10 mouse cellular contexts compared by ENCODE assay signal in genomic region chr11:70234037-70234436, GRCm38 (mm10). TPM values are rescaled to one million over a fixed set of nuclear protein-coding genes. Genes with fewer than 3 reads are reported as not detected.
DNase-seq lines count a peak whose midpoint lies in the region; ATAC-seq and TF ChIP-seq lines count a peak whose summit lies in the region.
"Had no signal": no experiment of that assay in that cellular context is flagged by ENCODE, and none has a peak within 500 bp of the region (broad histone marks: within the 10 kb centered on the region; RNA-seq: fewer than 3 reads in every experiment).

No protein-coding gene starts in this region.

- DNase-seq in heart, adult 18-20 months, result peak; percentile 57 to 70
- no peak for DNase-seq in heart, postnatal 4 days
- no peak for DNase-seq in testis, postnatal 10 days (ENCODE audit: low spot score)
- no peak for DNase-seq in kidney, postnatal 0 days (ENCODE audit: low spot score)
- no peak for DNase-seq in thymus, adult 2 months
- no peak for DNase-seq in right cerebral cortex, postnatal 36 days (ENCODE audit: low spot score in 2 of 2)
- DNase-seq: adrenal gland, postnatal 25 days; left cerebral cortex, postnatal 4 days had no signal

- peaks cover 38% of the 10 kb centered on the region for H3K4me1 ChIP-seq in testis, adult 2 months (ENCODE audit: control insufficient read depth, insufficient read depth, low read length)
- H3K4me1 ChIP-seq in kidney, postnatal 0 days (replicated peaks; ENCODE audit: insufficient read depth, low read length), result peaks cover 19% of the 10 kb centered on the region
- H3K4me1 ChIP-seq in thymus, adult 2 months (replicated peaks; ENCODE audit: control insufficient read depth, insufficient read depth, low read length), result peaks cover 27% of the 10 kb centered on the region

- no peaks in the 10 kb centered on the region; the same call in 1 of the 2 replicates for H3K27me3 ChIP-seq in testis, adult 2 months (ENCODE audit: control insufficient read depth, insufficient read depth, low read length)
- peaks cover 4% of the 10 kb centered on the region; the same call in 1 of the 2 replicates for H3K27me3 ChIP-seq in kidney, postnatal 0 days (ENCODE audit: insufficient read depth, low read length)
- H3K27me3 ChIP-seq in thymus, adult 2 months (ENCODE audit: control insufficient read depth, insufficient read depth, low read length), result peaks cover 6% of the 10 kb centered on the region; the same call in 1 of the 2 replicates

- peak overlapping the region; percentile 67 for H3K4me2 ChIP-seq in kidney, postnatal 0 days (ENCODE audit: low read length)

- 59% methylated on average over 5 of the region's 5 CpGs for WGBS in kidney, postnatal 0 days
- WGBS in thymus, adult 2 months, result 85% methylated on average over 5 of the region's 5 CpGs

- no peak overlapping the region; the same call in 1 of the 2 replicates for H3K4me3 ChIP-seq in testis, adult 2 months (ENCODE audit: control insufficient read depth, low read depth, low read length)
- no peak overlapping the region for H3K4me3 ChIP-seq in kidney, postnatal 0 days (replicated peaks; ENCODE audit: low read depth, low read length)
- no peak overlapping the region for H3K4me3 ChIP-seq in thymus, adult 2 months (ENCODE audit: control insufficient read depth, insufficient read depth, low read length)

- no peaks in the 10 kb centered on the region for H3K9me3 ChIP-seq in kidney, postnatal 0 days (replicated peaks; ENCODE audit: low read length)

- no peak for TF ChIP-seq POLR2A in testis, adult 2 months (IDR thresholded peaks at IDR 0.05; ENCODE audit: control insufficient read depth, low read depth, low read length)
- TF ChIP-seq POLR2A in thymus, adult 2 months (IDR thresholded peaks at IDR 0.05; ENCODE audit: control insufficient read depth, extremely low read depth, insufficient read depth, low read length, poor library complexity), result no peak

- no peak for TF ChIP-seq CTCF in testis, adult 2 months (IDR thresholded peaks at IDR 0.05; ENCODE audit: control insufficient read depth, insufficient read depth, insufficient replicate concordance, low read depth, low read length)
- TF ChIP-seq CTCF in kidney, postnatal 0 days (IDR thresholded peaks at IDR 0.05; ENCODE audit: low read depth), result no peak
- TF ChIP-seq CTCF in thymus, adult 2 months (IDR thresholded peaks at IDR 0.05; ENCODE audit: borderline replicate concordance, control insufficient read depth, extremely low read depth, insufficient read depth, low read length, poor library complexity), result no peak

- H3K9ac ChIP-seq in kidney, postnatal 0 days (ENCODE audit: low read depth, low read length), result no peak overlapping the region

- H3K36me3 ChIP-seq in testis, adult 2 months (ENCODE audit: control insufficient read depth, insufficient read depth, low read length), result no peaks in the 10 kb centered on the region
- H3K36me3 ChIP-seq in kidney, postnatal 0 days (ENCODE audit: insufficient read depth, low read length), result peaks cover 10% of the 10 kb centered on the region; the same call in 1 of the 2 replicates
- H3K36me3 ChIP-seq in thymus, adult 2 months (ENCODE audit: control insufficient read depth, insufficient read depth, low read length), result no peaks in the 10 kb centered on the region

- ATAC-seq in kidney, postnatal 0 days (replicated peaks; ENCODE audit: low FRiP score, low read depth), result no peak
- no peak for ATAC-seq in granulocyte monocyte progenitor cell, adult 5-6 weeks (replicated peaks; ENCODE audit: poor library complexity, severe bottlenecking)

- peak overlapping the region; percentile 65 for H3K27ac ChIP-seq in testis, adult 2 months (ENCODE audit: control insufficient read depth, insufficient read depth, low read depth, low read length)
- no peak overlapping the region; the same call in 1 of the 2 replicates for H3K27ac ChIP-seq in kidney, postnatal 0 days
- H3K27ac ChIP-seq in thymus, adult 2 months (ENCODE audit: control insufficient read depth, insufficient read depth, low read length), result no peak overlapping the region

RNA-seq across cellular contexts. Expression of gene 0610010K14Rik, which starts 3.7 kb away (rescaled TPM):
- 10 to 100 TPM; 29.1 to 30.6 TPM for total RNA-seq in heart, adult 18-20 months (2021)
- total RNA-seq in heart, postnatal 4 days (2021), result 10 to 100 TPM; 72.3 to 79.4 TPM
- polyA plus RNA-seq in testis, adult 2 months (2012; rRNA removed), result 26.6 and 27.7 TPM in 2 replicates
- 147 and 150 TPM in 2 replicates for polyA plus RNA-seq in kidney, postnatal 0 days (2015; fragmentation: Nextera tagmentation; extraction: Ambion mirVana)
- polyA plus RNA-seq in thymus, adult 2 months (2012; rRNA removed), result 150 and 153 TPM in 2 replicates
- 78.5 and 112 TPM in 2 replicates for total RNA-seq in granulocyte monocyte progenitor cell, adult 5-6 weeks (2014; fragmentation: Nextera tagmentation)
- 36.9 and 44.2 TPM in 2 replicates for total RNA-seq in granulocyte monocyte progenitor cell, adult 5-6 weeks (2017)

RNA-seq across cellular contexts. Expression of gene Bcl6b, which starts 4.4 kb away (rescaled TPM):
- total RNA-seq in heart, adult 18-20 months (2021), result 10 to 100 TPM in 1 of 2 experiments, 1 to 10 TPM in 1; 5.5 to 15.5 TPM
- 10 to 100 TPM; 47.0 to 53.6 TPM for total RNA-seq in heart, postnatal 4 days (2021)
- polyA plus RNA-seq in testis, adult 2 months (2012; rRNA removed), result 1.9 and 2.3 TPM in 2 replicates
- 22.0 TPM in 2 replicates for polyA plus RNA-seq in kidney, postnatal 0 days (2015; fragmentation: Nextera tagmentation; extraction: Ambion mirVana)
- polyA plus RNA-seq in thymus, adult 2 months (2012; rRNA removed), result 0.97 and 1.6 TPM in 2 replicates
- not detected in 2 replicates for total RNA-seq in granulocyte monocyte progenitor cell, adult 5-6 weeks (2014; fragmentation: Nextera tagmentation)
- total RNA-seq in granulocyte monocyte progenitor cell, adult 5-6 weeks (2017), result 0.13 TPM in 1 of 2 replicates, not detected in the other

RNA-seq across cellular contexts. Expression of gene Gm21988, which starts 5.6 kb away (rescaled TPM):
- 1 to 10 TPM; 2.7 TPM for total RNA-seq in heart, adult 18-20 months (2021)
- total RNA-seq in heart, postnatal 4 days (2021), result 1 to 10 TPM; 2.4 to 2.6 TPM
- polyA plus RNA-seq in testis, adult 2 months (2012; rRNA removed), result 3.4 and 3.7 TPM in 2 replicates
- 15.6 and 15.9 TPM in 2 replicates for polyA plus RNA-seq in kidney, postnatal 0 days (2015; fragmentation: Nextera tagmentation; extraction: Ambion mirVana)
- polyA plus RNA-seq in thymus, adult 2 months (2012; rRNA removed), result 11.1 and 11.6 TPM in 2 replicates
- total RNA-seq in granulocyte monocyte progenitor cell, adult 5-6 weeks (2014; fragmentation: Nextera tagmentation), result 4.7 and 4.8 TPM in 2 replicates
- 0.57 TPM in 1 of 2 replicates, not detected in the other for total RNA-seq in granulocyte monocyte progenitor cell, adult 5-6 weeks (2017)

RNA-seq across cellular contexts. Expression of gene Rnasek, which starts 5.6 kb away (rescaled TPM):
- total RNA-seq in heart, adult 18-20 months (2021), result 100 to 1,000 TPM in 1 of 2 experiments, 10 to 100 TPM in 1; 97.8 to 102 TPM
- 10 to 100 TPM; 95.8 to 96.1 TPM for total RNA-seq in heart, postnatal 4 days (2021)
- 112 and 119 TPM in 2 replicates for polyA plus RNA-seq in testis, adult 2 months (2012; rRNA removed)
- polyA plus RNA-seq in kidney, postnatal 0 days (2015; fragmentation: Nextera tagmentation; extraction: Ambion mirVana), result 455 and 492 TPM in 2 replicates
- 173 and 186 TPM in 2 replicates for polyA plus RNA-seq in thymus, adult 2 months (2012; rRNA removed)
- 116 and 161 TPM in 2 replicates for total RNA-seq in granulocyte monocyte progenitor cell, adult 5-6 weeks (2014; fragmentation: Nextera tagmentation)
- total RNA-seq in granulocyte monocyte progenitor cell, adult 5-6 weeks (2017), result 31.2 and 31.3 TPM in 2 replicates

RNA-seq across cellular contexts. Expression of gene Slc16a13, which starts 13.2 kb away (rescaled TPM):
- 1 to 10 TPM; 2.1 to 2.9 TPM for total RNA-seq in heart, adult 18-20 months (2021)
- total RNA-seq in heart, postnatal 4 days (2021), result 1 to 10 TPM; 6.3 to 6.5 TPM
- 2.2 and 3.3 TPM in 2 replicates for polyA plus RNA-seq in testis, adult 2 months (2012; rRNA removed)
- polyA plus RNA-seq in kidney, postnatal 0 days (2015; fragmentation: Nextera tagmentation; extraction: Ambion mirVana), result 20.6 and 21.4 TPM in 2 replicates
- 2.9 and 6.1 TPM in 2 replicates for polyA plus RNA-seq in thymus, adult 2 months (2012; rRNA removed)
- total RNA-seq in granulocyte monocyte progenitor cell, adult 5-6 weeks (2014; fragmentation: Nextera tagmentation), result 7.1 and 7.9 TPM in 2 replicates
- total RNA-seq in granulocyte monocyte progenitor cell, adult 5-6 weeks (2017), result 9.8 TPM in 2 replicates

Comparison
In these comparisons a context has a peak if more than half of its experiments do, and no peak if none do; other contexts are left out.
1. DNase-seq: peak in heart, adult 18-20 months (2 of 2); none in heart, postnatal 4 days (single experiment), testis, postnatal 10 days (single experiment), kidney, postnatal 0 days (single experiment), thymus, adult 2 months (single experiment) and right cerebral cortex, postnatal 36 days (0 of 2).
2. RNA of gene Bcl6b, which starts 4.4 kb away (total RNA-seq): 47.0 to 53.6 TPM in heart, postnatal 4 days and 5.5 to 15.5 TPM in heart, adult 18-20 months; 0.13 TPM in granulocyte monocyte progenitor cell, adult 5-6 weeks; every median in the first group is over 4 times any median in the second.